Mouse (Mus musculus): ENCODE results near the gene Lpcat2b.
"Not testable (repeated sequence)": the region's sequence is repeated elsewhere in the genome, so short reads cannot be mapped to it uniquely, and the experiment has no call there.

DNA sequence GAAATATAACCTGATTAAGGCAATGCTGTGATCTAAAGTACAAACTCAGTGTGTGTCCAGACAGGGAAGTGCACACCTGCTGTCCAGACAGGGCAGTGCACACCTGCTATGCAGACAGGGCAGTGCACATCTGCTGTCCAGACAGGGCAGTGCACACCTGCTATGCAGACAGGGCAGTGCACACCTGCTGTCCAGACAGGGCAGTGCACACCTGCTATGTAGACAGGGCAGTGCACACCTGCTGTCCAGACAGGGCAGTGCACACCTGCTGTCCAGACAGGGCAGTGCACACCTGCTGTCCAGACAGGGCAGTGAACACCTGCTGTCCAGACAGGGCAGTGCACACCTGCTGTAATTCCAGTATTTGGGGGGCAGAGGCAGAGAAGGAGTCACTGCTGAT is 44.9 kb upstream of the Lpcat2b start:
- TF ChIP-seq TCF12 (IDR thresholded peaks at IDR 0.05; ENCODE audit: insufficient read depth, poor library complexity, severe bottlenecking) (peak; percentile 17), TCF3 (IDR thresholded peaks at IDR 0.05; ENCODE audit: insufficient read length, low read depth) (peak; percentile 64), MYOG (IDR thresholded peaks at IDR 0.05; ENCODE audit: control insufficient read depth in 1 of 3, insufficient read depth in 1 of 3, insufficient read length in 2 of 3, low read depth in 2 of 3) (peak in 2 of 3 experiments; percentile 83 to 85)
- TF ChIP-seq POLR2A (IDR thresholded peaks at IDR 0.05; ENCODE audit: insufficient read length, low read depth); CEBPB (IDR thresholded peaks at IDR 0.05; ENCODE audit: insufficient read depth, poor library complexity, severe bottlenecking); E2F4 (IDR thresholded peaks at IDR 0.05; ENCODE audit: insufficient read depth); USF1 (IDR thresholded peaks at IDR 0.05; ENCODE audit: low read depth); MAX (IDR thresholded peaks at IDR 0.05; ENCODE audit: low read depth); SRF (IDR thresholded peaks at IDR 0.05; ENCODE audit: control insufficient read depth, insufficient read length, low read depth): not testable (repeated sequence)
